Mouse (Mus musculus) lung, adult 2 months (tissue): ENCODE measurements around the gene Ptprm.

Experiments used
- CTCF ChIP-seq: fragments of 200-500 bp; IDR thresholded peaks from 2 replicates; pipeline ENCODE4 v1.5.1; 2011; ENCODE audit warnings: mild to moderate bottlenecking, low read length, control low read depth; ENCODE audit not compliant: insufficient read depth
- POLR2A ChIP-seq: fragments of 200-500 bp; IDR thresholded peaks from 2 replicates; pipeline ENCODE4 v1.6.1; 2011; ENCODE audit warnings: low read depth, mild to moderate bottlenecking, control low read depth, low read length, borderline replicate concordance; ENCODE audit errors: extremely low read depth

DNA sequence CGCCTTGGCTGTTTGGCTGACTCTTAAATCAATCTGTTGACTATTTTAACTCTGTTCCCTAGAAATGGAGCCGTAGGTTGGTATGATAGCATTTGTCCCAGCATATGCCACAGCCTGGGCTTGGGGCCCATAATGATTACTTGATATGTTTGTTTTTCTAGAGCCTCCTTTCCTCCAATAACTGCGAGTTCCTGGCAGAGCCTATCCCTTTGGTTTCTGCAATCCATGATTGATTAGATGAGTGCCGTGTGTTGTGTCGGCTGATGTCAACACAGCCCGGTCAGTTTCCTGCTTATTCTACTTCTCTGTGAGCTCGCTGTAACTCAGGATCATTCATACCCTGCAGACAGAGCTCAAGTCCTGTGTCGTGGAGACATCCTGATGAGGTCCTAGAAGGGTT, 194.6 kb downstream of the Ptprm start:
- no peak for TF ChIP-seq CTCF
- no peak for TF ChIP-seq POLR2A
